Mouse (Mus musculus) spleen, postnatal 14 days (tissue): ENCODE measurements around the gene Ppil1.
"Not testable (repeated sequence)": the region's sequence is repeated elsewhere in the genome, so short reads cannot be mapped to it uniquely, and the experiment has no call there.

Experiments
- DNase-seq, 2 experiments: peaks; one replicate each; pipeline ENCODE4 v3.0.0; 2021 to 2022; ENCODE audit warnings: low spot score in 2 of 2

Ppil1 gene

GRCm38 (mm10) chr17:29282216-29282952 lies 18.4 kb upstream of the Ppil1 start:
- DNase-seq, result no peak

DNA sequence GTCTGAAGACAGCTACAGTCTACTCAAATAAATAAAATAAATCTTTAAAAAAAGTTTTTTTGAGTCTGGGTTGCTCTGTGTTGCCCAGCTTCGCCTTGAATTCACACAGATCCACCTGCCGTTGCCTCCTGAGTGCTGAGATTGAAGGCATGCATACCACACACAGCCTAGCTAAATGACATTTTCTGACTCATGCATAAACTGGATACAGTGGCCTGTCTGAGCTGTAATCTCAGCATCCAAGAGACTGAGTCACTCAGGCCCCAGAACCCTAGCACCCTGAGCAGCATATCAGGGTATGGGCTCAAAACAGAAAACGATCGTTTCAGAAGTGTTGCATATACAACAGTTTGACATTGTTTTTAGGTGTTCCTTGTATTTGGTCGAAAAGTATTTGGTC lies 17.6 kb upstream of the Ppil1 start:
- no peak for DNase-seq

- DNase-seq, result no peak
Observed at GRCm38 (mm10) chr17:29280422-29280821, 16.4 kb upstream of the Ppil1 start.

DNA sequence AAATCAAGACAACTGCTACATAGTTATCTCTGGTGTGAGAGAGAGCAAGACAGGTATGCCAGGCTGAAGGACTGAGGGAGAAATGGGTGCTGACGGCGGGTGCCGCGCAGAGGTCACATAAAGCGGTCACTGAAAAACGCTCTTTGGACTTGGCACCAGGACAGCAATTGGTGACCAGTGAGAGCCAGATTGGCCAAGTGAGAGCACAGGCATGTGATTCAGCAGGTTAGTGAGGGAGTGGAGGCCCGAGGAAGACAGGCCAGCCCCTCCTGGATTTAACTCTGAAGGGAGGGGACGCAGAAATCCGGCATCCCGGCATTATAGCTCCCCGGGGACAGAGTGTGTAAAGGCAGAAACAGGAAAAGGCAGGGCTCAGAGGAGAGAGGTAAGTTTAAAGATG lies 9.9 kb upstream of the Ppil1 start:
- no peak for DNase-seq

DNA sequence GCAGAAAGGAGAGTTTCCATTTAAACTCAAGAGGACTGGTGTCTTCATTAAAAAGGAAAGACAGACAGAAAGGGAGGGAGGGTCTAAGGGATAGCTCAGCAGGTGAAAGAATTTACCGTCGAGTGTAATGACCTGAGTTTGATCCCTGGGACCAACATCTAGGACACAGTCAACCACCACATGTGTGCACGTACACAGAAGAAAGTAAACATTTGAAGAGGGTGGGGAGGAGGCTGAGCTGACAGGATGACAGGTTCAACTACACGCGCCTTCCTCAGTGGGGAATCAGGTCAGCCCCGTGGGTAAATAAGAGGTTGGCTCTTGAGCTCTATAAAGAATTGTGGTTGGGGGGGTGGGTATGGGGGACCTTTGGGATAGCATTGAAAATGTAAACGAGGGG lies 9.2 kb upstream of the Ppil1 start:
- DNase-seq, result no peak

DNA sequence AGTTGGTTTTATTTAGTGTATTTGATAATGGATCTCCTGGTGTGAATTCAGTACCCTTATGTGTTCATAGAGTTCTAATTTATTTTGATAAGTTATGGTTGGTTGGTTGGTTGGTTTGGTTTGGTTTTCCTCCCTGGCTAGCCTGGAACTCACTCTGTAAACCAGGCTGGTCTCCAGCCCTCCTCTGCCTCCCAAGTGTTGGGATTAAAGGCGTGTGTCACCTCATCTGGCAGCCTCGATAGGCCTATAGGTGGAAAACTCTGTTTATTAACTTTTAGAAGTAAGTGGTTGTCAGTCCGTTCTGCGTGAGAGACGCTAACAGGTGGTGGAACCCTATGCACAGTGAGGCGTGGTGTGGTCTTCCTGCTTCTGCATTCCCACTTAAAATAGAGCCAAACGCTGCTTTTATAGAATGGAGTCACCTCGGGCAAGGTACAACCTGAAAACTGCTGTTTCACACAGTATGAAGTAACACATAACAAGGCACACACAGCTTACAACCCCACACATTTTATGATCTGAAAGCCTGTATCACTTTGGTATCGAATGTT lies 6.2 kb upstream of the Ppil1 start:
- no peak for DNase-seq

- DNase-seq, result no peak
Observed at GRCm38 (mm10) chr17:29269349-29269706, 5.3 kb upstream of the Ppil1 start.

GRCm38 (mm10) chr17:29268682-29269348 lies 4.8 kb upstream of the Ppil1 start, which contains the start of gene BC004004:
TSS of gene BC004004 (plus strand) at chr17:29268788.
- DNase-seq, result peak; percentile 91 to 95

DNA sequence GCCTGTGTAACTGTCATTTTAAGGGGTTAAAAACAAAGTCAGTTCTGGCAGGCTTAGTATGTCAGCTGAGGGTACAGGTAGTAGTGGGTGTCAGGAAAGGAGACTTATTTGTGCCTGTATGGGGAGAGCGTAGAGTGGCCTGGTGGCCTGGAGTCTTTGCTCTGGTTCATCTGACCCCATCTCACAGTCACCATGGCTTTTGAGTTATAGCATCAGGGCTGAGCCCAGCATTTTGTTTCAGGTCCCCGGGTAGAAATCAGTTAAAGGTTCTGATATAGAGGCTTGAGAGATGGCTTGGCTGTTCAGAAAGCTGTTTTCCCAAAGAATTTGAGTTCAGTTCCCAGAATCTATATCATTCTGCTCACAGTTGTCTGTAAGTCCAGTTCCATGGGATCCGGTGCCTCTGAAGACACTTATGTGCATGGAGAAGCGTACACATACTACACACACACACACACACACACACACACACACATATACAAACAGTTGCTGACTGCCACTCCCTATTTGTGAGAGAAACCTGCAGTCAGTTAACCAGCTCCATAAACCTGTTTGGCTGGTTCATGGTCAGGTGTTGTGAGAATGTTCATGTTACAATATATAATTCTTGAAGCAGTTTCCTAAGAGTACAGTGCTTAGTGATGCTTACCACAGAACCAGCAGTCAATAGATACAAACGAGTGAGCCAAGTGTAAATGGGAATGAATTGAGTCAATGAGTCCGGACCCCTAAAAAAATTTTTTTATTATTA lies 4.1 kb upstream of the Ppil1 start:
- DNase-seq, result no peak

DNA sequence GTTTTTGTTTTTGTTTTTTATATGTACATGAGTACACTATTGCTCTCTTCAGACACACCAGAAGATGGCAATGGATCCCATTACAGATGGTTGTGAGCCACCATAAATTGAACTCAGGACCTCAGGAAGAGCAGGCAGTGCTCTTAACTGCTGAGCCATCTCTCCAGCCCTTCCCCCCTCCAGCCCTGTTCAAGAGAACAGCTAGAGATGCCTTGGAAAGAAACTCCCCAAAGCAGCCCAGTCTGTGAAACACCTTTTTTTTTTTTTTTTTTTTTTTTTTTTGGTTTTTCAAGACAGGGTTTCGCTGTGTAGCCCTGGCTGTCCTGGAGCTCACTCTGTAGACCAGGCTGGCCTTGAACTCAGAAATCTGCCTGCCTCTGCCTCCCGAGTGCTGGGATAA lies 3.1 kb upstream of the Ppil1 start:
- DNase-seq, result not testable (repeated sequence)

- DNase-seq, result no peak
Observed at GRCm38 (mm10) chr17:29264760-29265159, 774 bp upstream of the Ppil1 start.

- DNase-seq, result no peak
Observed at GRCm38 (mm10) chr17:29263417-29263816, 569 bp downstream of the Ppil1 start.

- DNase-seq, result no peak
Observed at GRCm38 (mm10) chr17:29262259-29262649, 1.7 kb downstream of the Ppil1 start.

- DNase-seq, result no peak
Observed at GRCm38 (mm10) chr17:29261603-29262258, 2.3 kb downstream of the Ppil1 start.

DNA sequence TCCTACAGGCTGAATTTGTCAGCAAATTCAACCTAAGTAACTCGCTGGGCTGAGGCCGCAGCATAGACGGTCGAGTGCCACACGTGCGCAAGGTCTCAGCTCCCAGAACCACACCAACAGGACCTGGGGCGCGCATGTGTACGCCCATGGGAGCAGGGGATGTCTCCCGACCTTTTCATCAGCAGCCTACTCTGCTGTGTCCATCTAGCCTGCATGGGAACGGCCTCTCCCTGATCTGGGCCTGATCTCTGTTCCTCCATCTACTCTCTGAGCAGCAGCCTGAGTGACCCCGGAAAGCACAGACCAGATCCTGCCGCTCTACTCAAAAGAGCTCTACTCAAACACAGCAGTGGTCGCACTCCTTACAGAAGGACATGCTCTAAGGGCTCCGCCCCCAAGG lies 3.5 kb downstream of the Ppil1 start:
- no peak for DNase-seq

GRCm38 (mm10) chr17:29259489-29259888 lies 4.5 kb downstream of the Ppil1 start:
- peak; percentile 62 to 77 for DNase-seq

GRCm38 (mm10) chr17:29258921-29259320 lies 5.1 kb downstream of the Ppil1 start:
- no peak for DNase-seq

- DNase-seq, result no peak
Observed at GRCm38 (mm10) chr17:29258025-29258558, 5.9 kb downstream of the Ppil1 start.

- no peak for DNase-seq
Observed at GRCm38 (mm10) chr17:29257001-29257511, 6.9 kb downstream of the Ppil1 start.

GRCm38 (mm10) chr17:29256507-29256906 lies 7.5 kb downstream of the Ppil1 start:
- no peak for DNase-seq

GRCm38 (mm10) chr17:29254784-29255183 lies 9.2 kb downstream of the Ppil1 start:
- not testable (repeated sequence) for DNase-seq
